Mouse (Mus musculus) neural tube, embryonic 11.5 days (tissue): ENCODE results near the gene Htt. TPM values are rescaled to one million over a fixed set of nuclear protein-coding genes. Genes with fewer than 3 reads are reported as not detected.
"Not testable (repeated sequence)": the region's sequence is repeated elsewhere in the genome, so short reads cannot be mapped to it uniquely, and the experiment has no call there.

ENCODE experiments used
- ATAC-seq: fragments of 200-750 bp; cut with Nextera tagmentation; 2 replicates; pipeline ENCODE4 v1.8.0; 2017; ENCODE audit warnings: moderate number of reproducible peaks, mild to moderate bottlenecking, moderate TSS enrichment, moderate library complexity; ENCODE audit not compliant: insufficient read depth, low FRiP score, low TSS enrichment
- DNase-seq: peaks from one replicate; pipeline ENCODE4 v3.0.0-alpha.2; 2015; ENCODE audit warnings: low spot score
- H3K27ac ChIP-seq: fragments of 300-500 bp; sonication (generic); 2 replicates; pipeline ENCODE4 v1.5.1; 2014; ENCODE audit warnings: low read depth, mild to moderate bottlenecking, low read length
- H3K27me3 ChIP-seq: fragments of 300-500 bp; sonication (generic); 2 replicates; pipeline ENCODE4 v1.6.1; 2014; ENCODE audit warnings: mild to moderate bottlenecking, low read length, mixed read lengths; ENCODE audit not compliant: control insufficient read depth, insufficient read depth
- H3K36me3 ChIP-seq: fragments of 300-500 bp; sonication (generic); 2 replicates; pipeline ENCODE4 v1.6.1; 2014; ENCODE audit warnings: mild to moderate bottlenecking, low read length, moderate library complexity, mixed read lengths; ENCODE audit not compliant: control insufficient read depth, insufficient read depth
- H3K4me1 ChIP-seq: fragments of 300-500 bp; sonication (generic); 2 replicates; pipeline ENCODE4 v1.6.1; 2014; ENCODE audit warnings: low read length, mixed read lengths; ENCODE audit not compliant: control insufficient read depth, insufficient read depth
- H3K4me2 ChIP-seq: fragments of 300-500 bp; sonication (generic); 2 replicates; pipeline ENCODE4 v1.6.1; 2014; ENCODE audit warnings: low read depth, mild to moderate bottlenecking, moderate library complexity
- H3K4me3 ChIP-seq: fragments of 300-500 bp; sonication (generic); 2 replicates; pipeline ENCODE4 v1.5.1; 2014; ENCODE audit warnings: low read depth, low read length
- H3K9ac ChIP-seq: fragments of 300-500 bp; sonication (generic); 2 replicates; pipeline ENCODE4 v1.6.1; 2014; ENCODE audit warnings: mild to moderate bottlenecking, low read length
- H3K9me3 ChIP-seq: fragments of 300-500 bp; sonication (generic); 2 replicates; pipeline ENCODE4 v1.6.1; 2016; ENCODE audit warnings: low read length; ENCODE audit not compliant: control insufficient read depth
- WGBS: fragments of 180-500 bp; shearing (Covaris S2); extraction: QIAGEN DNeasy Blood & Tissue Kit; methylation state at CpG from one replicate; pipeline ENCODE4 v1.1.7; 2014; 5-methylcytosine and 5-hydroxymethylcytosine counted together
- polyA plus RNA-seq: library from polyadenylated mRNA; unstranded; fragments of >200 nt; fragmentation: Nextera tagmentation; extraction: Ambion mirVana; gene quantifications from 2 replicates; pipeline ENCODE4 v1.2.1, GENCODE M21; 2014

Htt gene
- 14.8 and 16.3 TPM in 2 replicates for polyA plus RNA-seq

DNA sequence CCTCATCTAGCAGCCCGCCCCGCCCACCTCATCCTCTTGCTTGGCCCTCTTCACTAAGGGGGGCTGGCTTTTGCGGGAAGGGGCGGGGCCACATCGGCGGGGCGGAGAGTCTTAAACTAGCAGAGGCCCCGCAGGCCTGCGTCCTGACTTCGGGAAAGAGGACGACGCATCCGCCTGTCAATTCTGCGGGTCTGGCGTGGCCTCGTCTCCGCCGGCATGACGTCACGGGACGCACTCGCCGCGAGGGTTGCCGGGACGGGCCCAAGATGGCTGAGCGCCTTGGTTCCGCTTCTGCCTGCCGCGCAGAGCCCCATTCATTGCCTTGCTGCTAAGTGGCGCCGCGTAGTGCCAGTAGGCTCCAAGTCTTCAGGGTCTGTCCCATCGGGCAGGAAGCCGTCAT is at the start of gene Htt:
Gene Htt (plus strand): TSS at position 232 of the 400 bp plus-strand sequence.
- H3K4me3 ChIP-seq, result peak within 1 kb of the TSS; percentile 99
- peak; percentile 98 for DNase-seq
- WGBS, result under 1% methylated on average over 31 of the region's 35 CpGs
- ATAC-seq, result peak; percentile 98
- H3K4me2 ChIP-seq, result peak within 1 kb of the TSS; percentile 89
- H3K4me1 ChIP-seq, result peaks cover 9% of the 10 kb centered on the region
- no peaks in the 10 kb centered on the region for H3K27me3 ChIP-seq
- H3K9me3 ChIP-seq, result no peaks in the 10 kb centered on the region
- peak within 1 kb of the TSS; percentile 90 for H3K27ac ChIP-seq
- H3K36me3 ChIP-seq, result no peaks in the 10 kb centered on the region
- H3K9ac ChIP-seq, result peak within 1 kb of the TSS; percentile 92

GRCm38 (mm10) chr5:34714371-34714770 is 47.2 kb upstream of the Htt start:
- not testable (repeated sequence) for H3K36me3 ChIP-seq, H3K4me2 ChIP-seq, H3K27me3 ChIP-seq, H3K4me1 ChIP-seq, H3K9ac ChIP-seq, DNase-seq, ATAC-seq, H3K9me3 ChIP-seq, H3K27ac ChIP-seq, H3K4me3 ChIP-seq
- WGBS, result 83% methylated on average over 3 of the region's 3 CpGs

DNA sequence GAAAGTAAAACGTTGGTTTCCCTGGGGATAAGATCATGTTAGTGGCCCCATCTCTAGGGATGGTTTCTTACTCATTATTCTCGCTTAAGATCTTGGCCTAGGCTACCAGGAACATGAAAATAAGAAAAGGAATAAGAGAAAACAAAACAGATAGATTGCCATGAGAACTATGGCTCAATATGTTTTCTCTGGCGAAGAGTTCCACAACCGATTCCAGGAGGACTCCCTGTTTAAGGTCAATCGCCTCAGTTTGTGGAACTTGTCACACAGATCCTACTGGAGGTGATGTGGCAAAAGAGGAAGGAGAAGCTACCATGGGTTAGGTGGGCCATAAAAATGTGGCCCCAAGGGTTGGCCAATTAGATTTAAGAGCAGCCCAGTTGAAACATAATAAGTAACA is 46.7 kb upstream of the Htt start:
- Histone ChIP-seq H3K4me2 (no peak overlapping the region), H3K9me3 (no peaks in the 10 kb centered on the region), H3K9ac (no peak overlapping the region), H3K4me1 (no peaks in the 10 kb centered on the region), H3K27me3 (no peaks in the 10 kb centered on the region), H3K36me3 (no peaks in the 10 kb centered on the region), H3K4me3 (no peak overlapping the region), H3K27ac (no peak overlapping the region)
- WGBS, result 91% methylated on average over 5 of the region's 5 CpGs
- DNase-seq, result no peak
- ATAC-seq, result no peak

- no peak overlapping the region for H3K4me2 ChIP-seq
- H3K36me3 ChIP-seq, result no peaks in the 10 kb centered on the region
- no peaks in the 10 kb centered on the region for H3K9me3 ChIP-seq
- no peak for DNase-seq
- no peaks in the 10 kb centered on the region for H3K4me1 ChIP-seq
- H3K27ac ChIP-seq, result no peak overlapping the region
- H3K27me3 ChIP-seq, result no peaks in the 10 kb centered on the region
- H3K4me3 ChIP-seq, result no peak overlapping the region
- H3K9ac ChIP-seq, result no peak overlapping the region
- no peak for ATAC-seq
Measured at GRCm38 (mm10) chr5:34729141-34729540, 32.4 kb upstream of the Htt start.

DNA sequence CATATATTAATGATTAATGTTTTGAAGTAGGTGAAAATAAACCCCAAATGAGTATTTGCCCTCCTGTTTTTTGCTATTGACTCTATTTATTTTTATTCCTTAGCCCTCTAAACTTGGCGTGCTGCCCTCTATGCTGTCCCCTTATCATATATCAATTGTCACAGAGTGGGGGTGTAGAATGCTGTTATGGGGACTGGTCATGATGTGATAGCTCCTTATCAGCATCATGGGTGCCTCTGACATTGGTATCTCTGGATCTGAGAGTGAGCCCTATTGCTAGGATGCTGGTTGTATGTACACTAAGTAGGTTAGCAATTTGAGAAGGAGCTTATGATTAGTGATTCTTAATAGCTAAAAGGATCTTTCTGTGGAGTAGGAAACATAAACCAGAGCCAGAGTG is 31.3 kb upstream of the Htt start:
- Histone ChIP-seq H3K4me1 (no peaks in the 10 kb centered on the region), H3K27me3 (no peaks in the 10 kb centered on the region), H3K9me3 (no peaks in the 10 kb centered on the region), H3K4me3 (no peak overlapping the region), H3K4me2 (no peak overlapping the region), H3K27ac (no peak overlapping the region), H3K36me3 (no peaks in the 10 kb centered on the region), H3K9ac (no peak overlapping the region)
- WGBS, result 70% methylated on average over 1 of the region's 1 CpGs
- ATAC-seq (no peak), DNase-seq (no peak)

- no peak overlapping the region for H3K4me2 ChIP-seq
- no peaks in the 10 kb centered on the region for H3K27me3 ChIP-seq
- H3K27ac ChIP-seq, result no peak overlapping the region
- H3K9me3 ChIP-seq, result no peaks in the 10 kb centered on the region
- 60% methylated on average over 3 of the region's 3 CpGs for WGBS
- DNase-seq (no peak), ATAC-seq (no peak)
- H3K4me3 ChIP-seq, result no peak overlapping the region
- no peaks in the 10 kb centered on the region for H3K4me1 ChIP-seq
- H3K9ac ChIP-seq, result no peak overlapping the region
- H3K36me3 ChIP-seq, result no peaks in the 10 kb centered on the region
Measured at GRCm38 (mm10) chr5:34751477-34751876, 10.1 kb upstream of the Htt start.

GRCm38 (mm10) chr5:34758762-34759161 is 2.8 kb upstream of the Htt start:
- H3K4me1 ChIP-seq, result peaks cover 9% of the 10 kb centered on the region
- H3K4me3 ChIP-seq, result no peak overlapping the region
- no peaks in the 10 kb centered on the region for H3K27me3 ChIP-seq
- no peak for ATAC-seq
- no peak overlapping the region for H3K9ac ChIP-seq
- no peaks in the 10 kb centered on the region for H3K36me3 ChIP-seq
- H3K27ac ChIP-seq, result no peak overlapping the region
- DNase-seq, result no peak
- H3K9me3 ChIP-seq, result no peaks in the 10 kb centered on the region
- WGBS, result 81% methylated on average over 1 of the region's 1 CpGs
- no peak overlapping the region for H3K4me2 ChIP-seq

GRCm38 (mm10) chr5:34760850-34761508 is 561 bp upstream of the Htt start:
- Histone ChIP-seq H3K4me3 (peak overlapping the region; percentile 99), H3K27me3 (no peaks in the 10 kb centered on the region), H3K9me3 (no peaks in the 10 kb centered on the region), H3K4me1 (peaks cover 9% of the 10 kb centered on the region), H3K36me3 (no peaks in the 10 kb centered on the region), H3K4me2 (peak overlapping the region; percentile 89), H3K27ac (no peak overlapping the region), H3K9ac (peak overlapping the region; percentile 50)
- 2% methylated on average over 19 of the region's 19 CpGs for WGBS
- peak; percentile 10 for DNase-seq
- no peak; the same call in 1 of the 2 replicates for ATAC-seq

DNA sequence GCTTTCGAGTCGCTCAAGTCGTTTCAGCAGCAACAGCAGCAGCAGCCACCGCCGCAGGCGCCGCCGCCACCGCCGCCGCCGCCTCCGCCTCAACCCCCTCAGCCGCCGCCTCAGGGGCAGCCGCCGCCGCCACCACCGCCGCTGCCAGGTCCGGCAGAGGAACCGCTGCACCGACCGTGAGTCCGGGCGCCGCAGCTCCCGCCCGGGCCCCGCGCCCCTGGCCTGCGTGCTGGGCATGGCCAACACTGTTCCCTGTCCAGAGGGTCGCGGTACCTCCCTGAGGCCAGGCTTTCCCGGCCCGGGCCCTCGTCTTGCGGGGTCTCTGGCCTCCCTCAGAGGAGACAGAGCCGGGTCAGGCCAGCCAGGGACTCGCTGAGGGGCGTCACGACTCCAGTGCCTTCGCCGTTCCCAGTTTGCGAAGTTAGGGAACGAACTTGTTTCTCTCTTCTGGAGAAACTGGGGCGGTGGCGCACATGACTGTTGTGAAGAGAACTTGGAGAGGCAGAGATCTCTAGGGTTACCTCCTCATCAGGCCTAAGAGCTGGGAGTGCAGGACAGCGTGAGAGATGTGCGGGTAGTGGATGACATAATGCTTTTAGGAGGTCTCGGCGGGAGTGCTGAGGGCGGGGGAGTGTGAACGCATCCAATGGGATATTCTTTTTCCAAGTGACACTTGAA is 533 bp downstream of the Htt start:
- Histone ChIP-seq H3K27me3 (no peaks in the 10 kb centered on the region), H3K27ac (peak overlapping the region; percentile 90), H3K9me3 (no peaks in the 10 kb centered on the region), H3K36me3 (no peaks in the 10 kb centered on the region), H3K4me1 (peaks cover 9% of the 10 kb centered on the region), H3K9ac (peak overlapping the region; percentile 92), H3K4me3 (peak overlapping the region; percentile 99), H3K4me2 (peak overlapping the region; percentile 89)
- ATAC-seq (peak; percentile 49), DNase-seq (no peak)
- WGBS, result under 1% methylated on average over 40 of the region's 54 CpGs
